In the genomic region with DNA sequence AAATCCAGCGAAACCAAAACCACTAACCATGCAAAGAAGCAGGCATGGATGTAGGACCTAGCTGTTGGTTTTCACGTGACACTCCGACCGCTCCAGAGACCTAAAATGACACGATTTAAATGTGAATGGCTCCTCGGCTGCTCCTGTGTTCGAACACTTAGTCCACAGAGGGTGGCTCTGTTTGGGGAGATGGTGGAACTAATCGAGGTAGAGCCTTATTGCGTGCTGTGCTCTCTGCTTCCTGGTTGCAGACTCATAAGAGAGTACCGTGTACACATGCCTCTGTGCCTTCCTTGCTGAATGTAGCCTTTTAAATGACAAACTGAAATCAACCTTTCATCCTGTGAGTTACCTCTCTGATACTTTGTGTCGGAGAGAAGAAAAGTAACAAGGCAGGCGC, we compare ENCODE assay signal across 17 mouse cellular contexts.
DNase-seq lines count a peak whose midpoint lies in the region; ATAC-seq and TF ChIP-seq lines count a peak whose summit lies in the region.
"Had no signal": no experiment of that assay in that cellular context is flagged by ENCODE, and none has a peak within 500 bp of the region (broad histone marks: within the 10 kb centered on the region; RNA-seq: fewer than 3 reads in every experiment).

No protein-coding gene starts in this region.

- no peaks in the 10 kb centered on the region for H3K27me3 ChIP-seq in kidney, adult 2 months (replicated peaks; ENCODE audit: control insufficient read depth, insufficient read depth, low read length)
- no peaks in the 10 kb centered on the region for H3K27me3 ChIP-seq in hindbrain, embryonic 16.5 days (replicated peaks; ENCODE audit: control insufficient read depth, insufficient read depth, low read length)
- H3K27me3 ChIP-seq: embryonic facial prominence, embryonic 12.5 days; heart, embryonic 13.5 days; hindbrain, embryonic 13.5 days had no signal

- no peak overlapping the region for H3K9ac ChIP-seq in hindbrain, embryonic 16.5 days (ENCODE audit: low read depth, low read length)
- H3K9ac ChIP-seq: embryonic facial prominence, embryonic 12.5 days; heart, embryonic 13.5 days; hindbrain, embryonic 13.5 days; liver, postnatal 0 days; midbrain, embryonic 13.5 days had no signal

- 67% methylated on average over 12 of the region's 12 CpGs for WGBS in kidney, adult 2 months
- 63% methylated on average over 12 of the region's 12 CpGs for WGBS in hindbrain, embryonic 16.5 days

- H3K4me3 ChIP-seq in kidney, adult 2 months (ENCODE audit: insufficient read depth, low read depth, low read length), result no peak overlapping the region
- H3K4me3 ChIP-seq in hindbrain, embryonic 16.5 days (ENCODE audit: low read length), result no peak overlapping the region
- H3K4me3 ChIP-seq: embryonic facial prominence, embryonic 12.5 days; heart, embryonic 13.5 days; hindbrain, embryonic 13.5 days; midbrain, embryonic 13.5 days had no signal

- no peaks in the 10 kb centered on the region for H3K36me3 ChIP-seq in kidney, adult 2 months (ENCODE audit: control insufficient read depth, insufficient read depth, low read length)
- no peaks in the 10 kb centered on the region for H3K36me3 ChIP-seq in hindbrain, embryonic 16.5 days (ENCODE audit: control insufficient read depth, insufficient read depth, low read length)
- H3K36me3 ChIP-seq: embryonic facial prominence, embryonic 12.5 days; heart, embryonic 13.5 days; hindbrain, embryonic 13.5 days; midbrain, embryonic 13.5 days had no signal

- no peak for TF ChIP-seq CTCF in kidney, adult 2 months (conservative IDR thresholded peaks at IDR 0.05; ENCODE audit: insufficient read depth, insufficient read length, low read depth, low read length)

- no peak for TF ChIP-seq POLR2A in kidney, adult 2 months (IDR thresholded peaks at IDR 0.05; ENCODE audit: low read depth, low read length)

- no peak for DNase-seq in kidney, adult 2 months
- DNase-seq in kidney, postnatal 25 days, result no peak
- peak; percentile 52 for DNase-seq in ZHBTc4 (ENCODE audit: low read depth, low spot score)
- DNase-seq in thymus, postnatal 14 days, result peak; percentile 61
- no peak for DNase-seq in adrenal gland, adult 18-20 months (ENCODE audit: low spot score in 2 of 2)
- DNase-seq: adrenal gland, adult 8-10 months; cerebellum, adult 18-20 months; gastrocnemius, postnatal 25 days; liver, postnatal 0 days; lung, postnatal 4 days had no signal

- H3K9me3 ChIP-seq in hindbrain, embryonic 16.5 days (ENCODE audit: control insufficient read depth, low read length), result no peaks in the 10 kb centered on the region
- H3K9me3 ChIP-seq: embryonic facial prominence, embryonic 12.5 days; heart, embryonic 13.5 days; hindbrain, embryonic 13.5 days; midbrain, embryonic 13.5 days had no signal

- peaks cover 31% of the 10 kb centered on the region for H3K4me1 ChIP-seq in kidney, adult 2 months (ENCODE audit: control insufficient read depth, insufficient read depth, low read length)
- H3K4me1 ChIP-seq in hindbrain, embryonic 16.5 days (ENCODE audit: control insufficient read depth, insufficient read depth, low read depth, low read length), result peaks cover 15% of the 10 kb centered on the region

- no peak overlapping the region for H3K4me2 ChIP-seq in hindbrain, embryonic 16.5 days (ENCODE audit: low read length)
- H3K4me2 ChIP-seq: embryonic facial prominence, embryonic 12.5 days; heart, embryonic 13.5 days; hindbrain, embryonic 13.5 days; midbrain, embryonic 13.5 days had no signal

- peak; percentile 44 for ATAC-seq in CD4-positive, CD25-positive, alpha-beta regulatory T cell, adult 4 months
- no peak for ATAC-seq in hindbrain, embryonic 16.5 days
- ATAC-seq: intestine, postnatal 0 days; liver, postnatal 0 days; midbrain, embryonic 13.5 days had no signal

- H3K27ac ChIP-seq in kidney, adult 2 months (ENCODE audit: insufficient read depth, low read depth, low read length), result peak overlapping the region; percentile 77
- H3K27ac ChIP-seq in hindbrain, embryonic 16.5 days (ENCODE audit: low read depth, low read length), result no peak overlapping the region
- H3K27ac ChIP-seq: heart, embryonic 13.5 days; hindbrain, embryonic 13.5 days; midbrain, embryonic 13.5 days had no signal

Comparison
In these comparisons a context has a peak if more than half of its experiments do, and no peak if none do; other contexts are left out.
1. DNase-seq: peak in ZHBTc4 (single experiment) and thymus, postnatal 14 days (single experiment); none in kidney, adult 2 months (single experiment), kidney, postnatal 25 days (0 of 2) and adrenal gland, adult 18-20 months (0 of 2).